Mouse (Mus musculus) bone marrow, adult 2 months (tissue): ENCODE measurements around the gene Dmrta2.

ENCODE experiments used
- CTCF ChIP-seq: fragments of 200-500 bp; IDR thresholded peaks from 2 replicates; pipeline ENCODE4 v1.5.1; 2011; ENCODE audit warnings: low read length, control low read depth; ENCODE audit not compliant: control insufficient read depth, insufficient read depth
- POLR2A ChIP-seq: fragments of 200-500 bp; IDR thresholded peaks from 2 replicates; pipeline ENCODE4 v1.6.1; 2011; ENCODE audit warnings: low read depth, mild to moderate bottlenecking, control low read depth, low read length, borderline replicate concordance; ENCODE audit not compliant: control insufficient read depth

DNA sequence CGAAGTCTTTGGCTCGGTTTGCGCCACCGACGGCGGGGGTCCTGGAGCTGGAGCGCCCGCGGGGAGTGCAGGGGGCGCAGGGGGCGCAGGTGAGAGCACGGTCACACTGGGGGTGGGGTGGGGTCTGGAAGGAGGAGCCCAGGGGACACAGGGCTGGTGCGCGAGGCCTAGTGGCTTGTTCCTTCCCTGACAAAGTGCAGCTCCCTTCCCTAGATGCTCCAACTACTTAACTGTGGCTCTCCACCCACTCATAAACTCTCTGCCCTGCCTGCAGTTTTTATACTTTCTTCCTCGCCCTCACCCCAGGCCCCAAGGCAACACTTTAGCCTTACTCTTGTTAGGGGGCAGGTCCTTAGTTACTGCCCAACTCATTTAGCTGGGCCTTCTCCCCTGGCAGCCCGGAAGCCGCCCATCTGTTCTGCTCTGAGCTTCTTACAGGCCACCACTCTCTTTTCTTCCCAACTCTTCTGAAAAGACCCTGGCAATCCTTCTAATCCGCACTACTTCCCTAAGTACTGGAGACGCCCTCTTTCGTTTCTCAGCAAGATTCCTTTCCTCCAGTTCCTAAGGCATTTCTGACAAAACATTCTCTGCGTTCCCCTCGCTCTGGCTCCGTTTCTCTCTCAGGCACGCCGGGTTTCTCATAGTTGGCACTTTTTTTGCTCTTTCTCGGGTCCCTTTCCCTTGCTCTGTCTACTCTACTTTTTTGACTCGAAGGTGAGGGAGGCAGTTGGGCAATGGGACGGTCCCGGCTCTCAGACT is 2.6 kb downstream of the Dmrta2 start:
- TF ChIP-seq CTCF (no peak), POLR2A (no peak)
